Mouse (Mus musculus): Measurements from ENCODE around the gene Foxa1. TPM values are rescaled to one million over a fixed set of nuclear protein-coding genes. Genes with fewer than 3 reads are reported as not detected.

Foxa1 gene
- polyA plus RNA-seq, 1 experiment from 2014 or later, result 10.0 TPM

DNA sequence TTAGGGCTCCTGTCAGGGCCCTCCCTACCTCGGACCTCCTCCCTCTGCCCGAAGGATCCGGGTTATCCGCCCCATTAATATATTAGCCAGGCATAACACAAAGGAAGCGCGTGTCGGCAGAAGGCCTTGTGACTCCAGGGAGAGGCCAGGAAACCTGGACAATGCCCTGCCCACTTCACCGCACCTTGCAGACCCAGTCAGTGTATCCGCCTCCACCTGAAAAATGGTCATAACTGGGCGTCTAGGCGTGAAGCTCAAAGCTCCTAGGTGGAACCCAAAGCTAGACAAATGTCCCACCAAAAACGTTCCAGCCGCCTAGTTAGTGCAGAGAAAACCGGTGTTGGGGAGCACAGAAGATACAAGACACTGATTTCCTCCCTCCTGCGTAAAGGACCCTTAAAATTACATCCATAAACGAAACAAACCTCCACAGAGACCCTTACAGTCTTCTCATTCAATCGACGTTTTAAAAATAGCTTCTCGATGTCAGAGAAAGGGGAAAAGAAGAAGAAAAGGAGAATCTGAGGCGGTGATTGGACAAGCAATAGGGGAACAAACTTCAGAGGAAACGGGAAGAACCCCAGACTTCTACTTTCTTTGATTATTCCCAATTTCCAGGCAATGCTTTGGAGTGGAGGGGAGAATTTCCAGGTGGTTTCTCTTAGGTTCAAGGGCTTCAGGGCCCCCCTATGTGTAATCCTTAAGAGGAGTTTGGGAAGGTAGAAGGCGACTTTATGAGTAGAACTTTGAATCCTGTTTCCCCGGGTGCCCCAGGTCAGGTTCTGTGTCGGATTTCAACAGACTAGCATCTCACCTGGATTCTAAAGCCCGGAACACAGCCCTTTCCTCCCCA lies 10.4 kb downstream of the Foxa1 start:
- ATAC-seq (ENCODE audit: insufficient read depth, low FRiP score), result peak; percentile 59; the same call in 1 of the 2 replicates
- H3K9ac ChIP-seq (ENCODE audit: low read length), result peak overlapping the region; percentile 60
- no peaks in the 10 kb centered on the region for H3K36me3 ChIP-seq (ENCODE audit: control insufficient read depth, insufficient read depth, low read length)
- no peaks in the 10 kb centered on the region for H3K9me3 ChIP-seq (replicated peaks; ENCODE audit: control insufficient read depth, low read length)
- H3K4me2 ChIP-seq (ENCODE audit: low read depth, low read length), result peak overlapping the region; percentile 53
- peak overlapping the region; percentile 95 for H3K27ac ChIP-seq (ENCODE audit: low read length)
- H3K4me1 ChIP-seq (ENCODE audit: control insufficient read depth, insufficient read depth, low read length), result peaks cover 4% of the 10 kb centered on the region
- WGBS, result 2% methylated on average over 25 of the region's 25 CpGs
- H3K27me3 ChIP-seq (ENCODE audit: control insufficient read depth, insufficient read depth, low read length), result peaks cover 60% of the 10 kb centered on the region
- peak overlapping the region; percentile 27 for H3K4me3 ChIP-seq (replicated peaks; ENCODE audit: low read length)

DNA sequence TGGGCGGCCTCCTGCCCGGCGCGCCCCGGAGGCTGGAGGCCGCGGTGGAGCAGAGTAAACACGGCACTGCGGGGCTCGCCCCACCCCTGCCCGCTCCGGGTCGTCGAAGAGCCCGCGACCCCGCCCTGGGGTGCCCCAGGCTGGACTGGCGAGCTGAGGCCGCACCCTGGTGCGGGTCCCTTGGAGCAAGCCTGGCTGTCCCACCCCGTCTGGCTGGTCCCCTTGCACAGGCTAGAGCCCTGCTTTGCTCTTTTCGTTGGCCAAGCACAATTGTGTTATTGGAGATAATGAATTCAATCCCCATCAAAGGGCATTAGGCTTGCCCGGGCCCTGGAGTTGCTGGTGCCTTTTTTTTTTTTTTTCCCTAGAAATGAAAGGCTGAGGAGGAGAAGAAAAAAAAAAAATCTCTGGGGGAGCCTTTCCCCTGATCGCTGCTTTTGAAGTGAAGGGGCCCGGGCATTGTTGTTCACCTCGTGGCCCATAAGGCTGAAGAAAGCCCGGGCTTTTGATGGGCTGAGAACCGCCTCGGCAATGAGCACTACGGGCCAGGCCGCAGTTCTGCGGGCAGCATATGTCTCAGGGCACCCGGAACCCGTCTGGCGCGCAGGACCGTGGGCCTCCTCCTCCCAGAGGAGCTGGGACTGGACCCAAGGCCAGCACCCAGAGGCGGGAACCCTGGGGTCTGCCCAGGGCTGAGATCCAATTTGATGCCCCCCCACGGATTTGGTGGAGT lies 11.7 kb downstream of the Foxa1 start:
- H3K36me3 ChIP-seq (ENCODE audit: control insufficient read depth, insufficient read depth, low read length), result no peaks in the 10 kb centered on the region
- H3K4me3 ChIP-seq (replicated peaks; ENCODE audit: low read length), result peak overlapping the region; percentile 27
- H3K4me1 ChIP-seq (ENCODE audit: control insufficient read depth, insufficient read depth, low read length), result peaks cover 4% of the 10 kb centered on the region
- ATAC-seq (ENCODE audit: insufficient read depth, low FRiP score), result peak; percentile 91
- 2% methylated on average over 38 of the region's 39 CpGs for WGBS
- peak overlapping the region; percentile 95 for H3K27ac ChIP-seq (ENCODE audit: low read length)
- H3K27me3 ChIP-seq (ENCODE audit: control insufficient read depth, insufficient read depth, low read length), result peaks cover 54% of the 10 kb centered on the region
- peak overlapping the region; percentile 53 for H3K4me2 ChIP-seq (ENCODE audit: low read depth, low read length)
- H3K9ac ChIP-seq (ENCODE audit: low read length), result peak overlapping the region; percentile 65
- no peaks in the 10 kb centered on the region for H3K9me3 ChIP-seq (replicated peaks; ENCODE audit: control insufficient read depth, low read length)

- Histone ChIP-seq H3K36me3 (ENCODE audit: control insufficient read depth, insufficient read depth, low read length) (no peaks in the 10 kb centered on the region), H3K4me1 (ENCODE audit: control insufficient read depth, insufficient read depth, low read length) (peaks cover 4% of the 10 kb centered on the region), H3K4me2 (ENCODE audit: low read depth, low read length) (peak overlapping the region; percentile 53), H3K4me3 (replicated peaks; ENCODE audit: low read length) (no peak overlapping the region; the same call in 1 of the 2 replicates), H3K9me3 (replicated peaks; ENCODE audit: control insufficient read depth, low read length) (no peaks in the 10 kb centered on the region), H3K27me3 (ENCODE audit: control insufficient read depth, insufficient read depth, low read length) (peaks cover 50% of the 10 kb centered on the region), H3K27ac (ENCODE audit: low read length) (peak overlapping the region; percentile 95), H3K9ac (ENCODE audit: low read length) (peak overlapping the region; percentile 50; the same call in 1 of the 2 replicates)
- WGBS, result 5% methylated on average over 4 of the region's 6 CpGs
- ATAC-seq (ENCODE audit: insufficient read depth, low FRiP score), result no peak
Measured at GRCm38 (mm10) chr12:57534517-57534878, 12.2 kb downstream of the Foxa1 start.

GRCm38 (mm10) chr12:57530474-57530873 lies 16.2 kb downstream of the Foxa1 start:
- no peak for ATAC-seq (ENCODE audit: insufficient read depth, low FRiP score)
- no peak overlapping the region for H3K9ac ChIP-seq (ENCODE audit: low read length)
- no peak overlapping the region for H3K27ac ChIP-seq (ENCODE audit: low read length)
- H3K27me3 ChIP-seq (ENCODE audit: control insufficient read depth, insufficient read depth, low read length), result peaks cover 31% of the 10 kb centered on the region
- no peak overlapping the region for H3K4me3 ChIP-seq (replicated peaks; ENCODE audit: low read length)
- no peaks in the 10 kb centered on the region for H3K9me3 ChIP-seq (replicated peaks; ENCODE audit: control insufficient read depth, low read length)
- WGBS, result 30% methylated on average over 9 of the region's 9 CpGs
- H3K4me2 ChIP-seq (ENCODE audit: low read depth, low read length), result no peak overlapping the region
- peaks cover 4% of the 10 kb centered on the region; the same call in 1 of the 2 replicates for H3K4me1 ChIP-seq (ENCODE audit: control insufficient read depth, insufficient read depth, low read length)
- H3K36me3 ChIP-seq (ENCODE audit: control insufficient read depth, insufficient read depth, low read length), result no peaks in the 10 kb centered on the region

DNA sequence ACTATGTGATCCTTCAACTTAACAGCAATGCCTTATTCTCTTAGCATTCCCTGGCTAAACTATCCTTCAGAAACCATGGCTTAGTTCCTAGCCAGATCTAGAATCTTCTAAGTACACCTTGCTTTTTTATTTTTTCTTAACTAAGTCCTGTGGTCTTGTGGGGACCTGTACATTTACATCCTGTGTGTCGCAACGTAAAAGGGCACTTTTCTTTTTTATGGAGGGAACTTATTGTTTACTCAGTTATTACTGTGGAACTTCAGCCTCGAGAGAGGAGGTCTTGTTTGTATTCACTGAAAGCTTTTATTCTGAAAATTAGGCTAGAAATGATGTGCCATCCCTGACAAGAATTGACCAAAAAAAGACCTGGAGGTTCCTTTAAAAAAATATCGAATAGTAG lies 18.4 kb downstream of the Foxa1 start:
- Histone ChIP-seq H3K4me1 (ENCODE audit: control insufficient read depth, insufficient read depth, low read length) (no peaks in the 10 kb centered on the region), H3K4me3 (replicated peaks; ENCODE audit: low read length) (no peak overlapping the region), H3K9ac (ENCODE audit: low read length) (no peak overlapping the region), H3K4me2 (ENCODE audit: low read depth, low read length) (no peak overlapping the region), H3K9me3 (replicated peaks; ENCODE audit: control insufficient read depth, low read length) (no peaks in the 10 kb centered on the region), H3K27me3 (ENCODE audit: control insufficient read depth, insufficient read depth, low read length) (peaks cover 13% of the 10 kb centered on the region), H3K27ac (ENCODE audit: low read length) (no peak overlapping the region), H3K36me3 (ENCODE audit: control insufficient read depth, insufficient read depth, low read length) (no peaks in the 10 kb centered on the region)
- WGBS, result 49% methylated on average over 4 of the region's 4 CpGs
- ATAC-seq (ENCODE audit: insufficient read depth, low FRiP score), result no peak

DNA sequence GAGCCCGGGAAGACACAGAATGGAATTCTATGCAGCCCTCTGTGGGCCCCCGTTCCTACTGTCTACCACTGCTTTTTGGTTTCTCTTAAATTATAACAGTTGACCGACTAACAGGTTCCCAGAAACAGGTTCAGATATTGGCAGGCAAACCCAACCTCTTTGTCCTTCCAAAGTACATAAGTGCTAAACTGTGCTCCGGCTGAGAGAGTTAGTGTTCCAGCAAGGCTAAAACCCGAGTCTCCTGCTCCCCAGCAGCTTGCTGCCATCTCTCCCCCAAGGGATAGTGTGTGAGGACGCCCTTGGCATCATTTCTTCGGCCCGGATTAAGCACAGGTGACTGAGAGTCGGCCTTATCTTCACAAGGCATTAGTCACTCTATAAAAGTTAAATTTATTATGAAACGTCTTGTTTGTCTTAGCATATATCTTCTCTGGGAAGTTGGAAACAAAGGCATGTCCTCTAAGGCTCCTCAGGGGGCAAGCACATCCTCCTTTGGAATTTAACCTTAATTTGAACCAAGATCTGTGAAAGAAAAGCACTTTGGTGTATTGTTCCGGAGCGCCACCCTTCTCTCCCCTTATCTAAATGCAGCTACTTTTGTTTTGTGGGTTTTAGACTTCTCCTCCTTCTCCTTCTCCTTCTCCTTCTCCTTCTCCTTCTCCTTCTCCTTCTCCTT lies 30.9 kb downstream of the Foxa1 start:
- Histone ChIP-seq H3K27me3 (ENCODE audit: control insufficient read depth, insufficient read depth, low read length) (no peaks in the 10 kb centered on the region), H3K4me1 (ENCODE audit: control insufficient read depth, insufficient read depth, low read length) (no peaks in the 10 kb centered on the region), H3K4me3 (replicated peaks; ENCODE audit: low read length) (no peak overlapping the region), H3K36me3 (ENCODE audit: control insufficient read depth, insufficient read depth, low read length) (no peaks in the 10 kb centered on the region), H3K27ac (ENCODE audit: low read length) (peak overlapping the region; percentile 60; the same call in 1 of the 2 replicates), H3K9me3 (replicated peaks; ENCODE audit: control insufficient read depth, low read length) (no peaks in the 10 kb centered on the region), H3K9ac (ENCODE audit: low read length) (no peak overlapping the region), H3K4me2 (ENCODE audit: low read depth, low read length) (no peak overlapping the region)
- WGBS, result 38% methylated on average over 12 of the region's 12 CpGs
- ATAC-seq (ENCODE audit: insufficient read depth, low FRiP score), result peak; percentile 25; the same call in 1 of the 2 replicates

DNA sequence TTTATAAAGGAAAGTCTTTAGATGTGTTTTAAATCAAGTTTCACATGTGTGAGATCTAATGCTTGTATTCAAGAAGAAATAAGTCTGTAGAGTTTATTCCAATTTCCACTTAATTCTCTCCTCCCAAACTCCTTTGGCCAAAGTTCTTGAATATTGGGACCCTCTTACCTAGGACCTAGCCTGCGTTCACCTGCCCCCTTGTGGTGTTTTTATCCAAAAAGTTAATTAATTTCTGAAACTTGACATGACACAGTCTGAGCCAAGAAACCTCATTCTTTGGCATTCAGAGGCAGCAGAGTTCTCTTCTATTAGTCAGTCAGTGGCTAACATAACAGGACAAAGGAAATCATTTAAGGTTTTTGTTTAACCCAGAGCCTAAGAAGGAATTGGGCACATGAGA lies 32.2 kb downstream of the Foxa1 start:
- Histone ChIP-seq H3K4me2 (ENCODE audit: low read depth, low read length) (no peak overlapping the region), H3K9me3 (replicated peaks; ENCODE audit: control insufficient read depth, low read length) (no peaks in the 10 kb centered on the region), H3K4me1 (ENCODE audit: control insufficient read depth, insufficient read depth, low read length) (peaks cover 2% of the 10 kb centered on the region), H3K27ac (ENCODE audit: low read length) (no peak overlapping the region), H3K9ac (ENCODE audit: low read length) (no peak overlapping the region), H3K4me3 (replicated peaks; ENCODE audit: low read length) (no peak overlapping the region), H3K36me3 (ENCODE audit: control insufficient read depth, insufficient read depth, low read length) (no peaks in the 10 kb centered on the region), H3K27me3 (ENCODE audit: control insufficient read depth, insufficient read depth, low read length) (no peaks in the 10 kb centered on the region)
- no peak for ATAC-seq (ENCODE audit: insufficient read depth, low FRiP score)
- 38% methylated on average over 1 of the region's 1 CpGs for WGBS

GRCm38 (mm10) chr12:57511560-57511959 lies 35.2 kb downstream of the Foxa1 start:
- Histone ChIP-seq H3K27me3 (ENCODE audit: control insufficient read depth, insufficient read depth, low read length) (no peaks in the 10 kb centered on the region), H3K36me3 (ENCODE audit: control insufficient read depth, insufficient read depth, low read length) (no peaks in the 10 kb centered on the region), H3K9ac (ENCODE audit: low read length) (no peak overlapping the region), H3K9me3 (replicated peaks; ENCODE audit: control insufficient read depth, low read length) (no peaks in the 10 kb centered on the region), H3K4me1 (ENCODE audit: control insufficient read depth, insufficient read depth, low read length) (peaks cover 9% of the 10 kb centered on the region), H3K4me3 (replicated peaks; ENCODE audit: low read length) (no peak overlapping the region), H3K27ac (ENCODE audit: low read length) (no peak overlapping the region), H3K4me2 (ENCODE audit: low read depth, low read length) (no peak overlapping the region)
- no peak for ATAC-seq (ENCODE audit: insufficient read depth, low FRiP score)
- 83% methylated on average over 5 of the region's 5 CpGs for WGBS

DNA sequence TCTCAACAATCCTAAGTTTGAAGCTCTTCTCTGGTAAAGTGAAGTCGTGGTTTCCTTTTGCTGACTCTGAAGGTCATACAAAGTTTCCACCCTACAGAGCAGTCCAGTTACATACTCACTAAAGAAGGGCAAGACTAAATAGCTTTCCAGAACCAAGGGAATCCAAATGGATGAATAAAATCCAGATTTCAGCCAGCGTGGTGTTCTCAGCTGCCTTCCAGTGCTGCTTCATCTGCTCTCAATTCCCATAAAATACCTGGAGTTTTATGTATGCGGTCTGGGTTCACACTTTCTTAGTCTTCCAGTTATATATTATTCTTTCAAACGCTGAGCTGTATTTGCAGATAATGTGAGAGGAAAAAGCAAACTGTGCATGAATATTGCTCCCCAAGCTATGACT lies 35.6 kb downstream of the Foxa1 start:
- Histone ChIP-seq H3K9ac (ENCODE audit: low read length) (no peak overlapping the region), H3K4me2 (ENCODE audit: low read depth, low read length) (no peak overlapping the region), H3K9me3 (replicated peaks; ENCODE audit: control insufficient read depth, low read length) (no peaks in the 10 kb centered on the region), H3K4me3 (replicated peaks; ENCODE audit: low read length) (no peak overlapping the region), H3K4me1 (ENCODE audit: control insufficient read depth, insufficient read depth, low read length) (peaks cover 9% of the 10 kb centered on the region), H3K36me3 (ENCODE audit: control insufficient read depth, insufficient read depth, low read length) (no peaks in the 10 kb centered on the region), H3K27ac (ENCODE audit: low read length) (no peak overlapping the region), H3K27me3 (ENCODE audit: control insufficient read depth, insufficient read depth, low read length) (no peaks in the 10 kb centered on the region)
- no peak for ATAC-seq (ENCODE audit: insufficient read depth, low FRiP score)
- 80% methylated on average over 4 of the region's 4 CpGs for WGBS

All from stomach, embryonic 16.5 days (tissue).